Comparison of ENCODE assay signal across 30 mouse cellular contexts in the genomic region with DNA sequence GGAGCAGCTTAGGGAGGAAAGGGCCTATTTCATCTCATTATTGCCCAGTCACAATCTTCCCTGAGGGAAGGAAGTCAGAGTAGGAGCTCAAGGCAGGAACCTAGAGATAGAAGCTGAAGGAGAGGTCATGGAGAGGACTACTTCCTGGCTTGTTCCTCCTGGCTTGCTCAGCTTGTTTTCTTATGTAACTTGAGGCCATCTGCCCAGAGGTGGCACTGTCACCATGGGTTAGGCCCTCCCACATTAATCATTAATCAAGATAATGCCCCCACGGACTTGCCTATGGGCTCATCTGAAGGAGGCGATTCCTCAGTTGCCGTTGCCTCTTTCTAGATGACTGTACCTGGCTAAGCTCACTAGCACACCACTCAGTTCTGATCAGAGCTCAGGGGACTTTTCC. TPM values are rescaled to one million over a fixed set of nuclear protein-coding genes. Genes with fewer than 3 reads are reported as not detected.
DNase-seq lines count a peak whose midpoint lies in the region; ATAC-seq lines count a peak whose summit lies in the region.
"Had no signal": no experiment of that assay in that cellular context is flagged by ENCODE, and none has a peak within 500 bp of the region (broad histone marks: within the 10 kb centered on the region; RNA-seq: fewer than 3 reads in every experiment).

No protein-coding gene starts in this region.

- H3K4me1 ChIP-seq in intestine, embryonic 16.5 days (ENCODE audit: control insufficient read depth, insufficient read depth, low read length) = no peaks in the 10 kb centered on the region; the same call in 1 of the 2 replicates
- H3K4me1 ChIP-seq in kidney, embryonic 15.5 days = peaks cover 23% of the 10 kb centered on the region
- H3K4me1 ChIP-seq in embryonic facial prominence, embryonic 10.5 days = no peaks in the 10 kb centered on the region
- H3K4me1 ChIP-seq: embryonic facial prominence, embryonic 12.5 days; heart, embryonic 12.5 days; hindbrain, embryonic 15.5 days; stomach, embryonic 15.5 days had no signal

- no peak overlapping the region for H3K27ac ChIP-seq in intestine, embryonic 16.5 days (ENCODE audit: low read length)
- H3K27ac ChIP-seq in kidney, embryonic 15.5 days = peak overlapping the region; percentile 41; the same call in 1 of the 2 replicates
- no peak overlapping the region for H3K27ac ChIP-seq in embryonic facial prominence, embryonic 10.5 days (replicated peaks)
- H3K27ac ChIP-seq: embryonic facial prominence, embryonic 12.5 days; forebrain, embryonic 15.5 days; gastrocnemius, adult 2 months; heart, adult 2 months; hindbrain, embryonic 15.5 days; layer of hippocampus, adult 2 months; liver, embryonic 14.5 days; stomach, embryonic 15.5 days had no signal

- H3K27me3 ChIP-seq in intestine, embryonic 16.5 days (replicated peaks; ENCODE audit: control insufficient read depth, insufficient read depth, low read length) = no peaks in the 10 kb centered on the region; the same call in 1 of the 2 replicates
- H3K27me3 ChIP-seq in kidney, embryonic 15.5 days = no peaks in the 10 kb centered on the region
- H3K27me3 ChIP-seq in embryonic facial prominence, embryonic 10.5 days (replicated peaks; ENCODE audit: low read depth, poor library complexity, severe bottlenecking) = no peaks in the 10 kb centered on the region
- H3K27me3 ChIP-seq: embryonic facial prominence, embryonic 12.5 days; forebrain, embryonic 15.5 days; hindbrain, embryonic 15.5 days; stomach, embryonic 15.5 days had no signal

- H3K9ac ChIP-seq in intestine, embryonic 16.5 days (ENCODE audit: low read depth, low read length) = no peak overlapping the region
- H3K9ac ChIP-seq in kidney, embryonic 15.5 days = no peak overlapping the region
- H3K9ac ChIP-seq: embryonic facial prominence, embryonic 12.5 days; forebrain, embryonic 15.5 days; heart, embryonic 12.5 days; hindbrain, embryonic 15.5 days; liver, embryonic 14.5 days; stomach, embryonic 15.5 days had no signal

- H3K36me3 ChIP-seq in intestine, embryonic 16.5 days (ENCODE audit: control insufficient read depth, insufficient read depth, low read length) = no peaks in the 10 kb centered on the region
- no peaks in the 10 kb centered on the region for H3K36me3 ChIP-seq in kidney, embryonic 15.5 days
- no peaks in the 10 kb centered on the region for H3K36me3 ChIP-seq in embryonic facial prominence, embryonic 10.5 days (replicated peaks)
- H3K36me3 ChIP-seq: embryonic facial prominence, embryonic 12.5 days; forebrain, embryonic 15.5 days; heart, embryonic 12.5 days; hindbrain, embryonic 15.5 days; stomach, embryonic 15.5 days had no signal

- 66% methylated on average over 3 of the region's 3 CpGs for WGBS in intestine, embryonic 16.5 days
- WGBS in kidney, embryonic 15.5 days = 14% methylated on average over 3 of the region's 3 CpGs
- WGBS in embryonic facial prominence, embryonic 10.5 days = 84% methylated on average over 3 of the region's 3 CpGs

- ATAC-seq in intestine, embryonic 16.5 days = peak; percentile 72
- peak; percentile 80 for ATAC-seq in kidney, embryonic 15.5 days (replicated peaks; ENCODE audit: low FRiP score)
- ATAC-seq: forebrain, embryonic 15.5 days; inflammation-experienced regulatory T-cells, adult 6 months had no signal

- H3K9me3 ChIP-seq in intestine, embryonic 16.5 days (ENCODE audit: control insufficient read depth, low read length) = no peaks in the 10 kb centered on the region
- H3K9me3 ChIP-seq in kidney, embryonic 15.5 days (replicated peaks) = no peaks in the 10 kb centered on the region
- H3K9me3 ChIP-seq in embryonic facial prominence, embryonic 10.5 days = no peaks in the 10 kb centered on the region
- H3K9me3 ChIP-seq: embryonic facial prominence, embryonic 12.5 days; forebrain, embryonic 15.5 days; heart, embryonic 12.5 days; hindbrain, embryonic 15.5 days; stomach, embryonic 15.5 days had no signal

- H3K4me2 ChIP-seq in intestine, embryonic 16.5 days (ENCODE audit: low read depth, low read length) = no peak overlapping the region
- no peak overlapping the region for H3K4me2 ChIP-seq in kidney, embryonic 15.5 days
- H3K4me2 ChIP-seq: embryonic facial prominence, embryonic 12.5 days; forebrain, embryonic 15.5 days; heart, embryonic 12.5 days; hindbrain, embryonic 15.5 days; stomach, embryonic 15.5 days had no signal

- no peak overlapping the region for H3K4me3 ChIP-seq in intestine, embryonic 16.5 days (ENCODE audit: low read length)
- H3K4me3 ChIP-seq in kidney, embryonic 15.5 days (replicated peaks) = no peak overlapping the region
- H3K4me3 ChIP-seq in embryonic facial prominence, embryonic 10.5 days = no peak overlapping the region
- H3K4me3 ChIP-seq: embryonic facial prominence, embryonic 12.5 days; forebrain, embryonic 15.5 days; gastrocnemius, adult 2 months; heart, adult 2 months; heart, embryonic 12.5 days; hindbrain, embryonic 15.5 days; layer of hippocampus, adult 2 months; stomach, embryonic 15.5 days had no signal

- peak; percentile 38 for DNase-seq in kidney, adult 11 months
- DNase-seq in kidney, postnatal 10 days = no peak
- DNase-seq in kidney, postnatal 4 days = peak; percentile 19 to 33
- DNase-seq in embryonic facial prominence, embryonic 10.5 days (ENCODE audit: low spot score) = no peak
- no peak for DNase-seq in right cerebral cortex, adult 2 months (ENCODE audit: low spot score in 2 of 2)
- DNase-seq: adrenal gland, postnatal 10 days; cerebellum, adult 8-10 months; cerebellum, postnatal 25 days; gastrocnemius, adult 2 months; heart, adult 2 months; heart, postnatal 4 days; layer of hippocampus, postnatal 36 days; left cerebral cortex, postnatal 4 days; lung, adult 2 months; lung, postnatal 10 days; midbrain, embryonic 14.5 days; right cerebral cortex, postnatal 14 days had no signal

RNA-seq across cellular contexts. Expression of gene Nell1, which starts 17.5 kb away (rescaled TPM):
- polyA plus RNA-seq in intestine, embryonic 16.5 days (2015; fragmentation: Nextera tagmentation; extraction: Ambion mirVana) = 3.5 and 4.2 TPM in 2 replicates
- 11.5 and 12.3 TPM in 2 replicates for polyA plus RNA-seq in kidney, embryonic 15.5 days (2015; fragmentation: Nextera tagmentation; extraction: Ambion mirVana)
- 0.39 and 0.76 TPM in 2 replicates for polyA plus RNA-seq in embryonic facial prominence, embryonic 10.5 days (2016; fragmentation: Nextera tagmentation; extraction: Ambion mirVana)
- polyA plus RNA-seq: C2C12; heart, adult 2 months; inflammation-experienced regulatory T-cells, adult 6 months had no signal

RNA-seq across cellular contexts. Expression of gene Slc6a5, which starts 47.2 kb away (rescaled TPM):
- not detected in 2 replicates for polyA plus RNA-seq in intestine, embryonic 16.5 days (2015; fragmentation: Nextera tagmentation; extraction: Ambion mirVana)
- 0.04 and 0.06 TPM in 2 replicates for polyA plus RNA-seq in kidney, embryonic 15.5 days (2015; fragmentation: Nextera tagmentation; extraction: Ambion mirVana)
- 0.04 and 0.09 TPM in 2 replicates for polyA plus RNA-seq in embryonic facial prominence, embryonic 10.5 days (2016; fragmentation: Nextera tagmentation; extraction: Ambion mirVana)
- polyA plus RNA-seq: C2C12; forebrain, embryonic 15.5 days; heart, embryonic 12.5 days; heart, postnatal 0 days; inflammation-experienced regulatory T-cells, adult 6 months; lung, adult 2 months; small intestine, adult 2 months had no signal

Comparison
In these comparisons a context has a peak if more than half of its experiments do, and no peak if none do; other contexts are left out.
1. DNase-seq: peak in kidney, adult 11 months (single experiment) and kidney, postnatal 4 days (2 of 2); none in kidney, postnatal 10 days (single experiment), embryonic facial prominence, embryonic 10.5 days (single experiment) and right cerebral cortex, adult 2 months (0 of 2).